Mouse (Mus musculus) liver, embryonic 11.5 days (tissue): Measurements from ENCODE around the gene C2cd3. TPM values are rescaled to one million over a fixed set of nuclear protein-coding genes. Genes with fewer than 3 reads are reported as not detected.

Experiments
- ATAC-seq: fragments of 200-750 bp; cut with Nextera tagmentation; replicated peaks from 2 replicates; pipeline ENCODE4 v1.8.0; 2017; ENCODE audit warnings: moderate number of reproducible peaks, mild to moderate bottlenecking, moderate TSS enrichment, moderate library complexity; ENCODE audit not compliant: low FRiP score
- DNase-seq: peaks from one replicate; pipeline ENCODE4 v3.0.0-alpha.2; 2017; ENCODE audit warnings: low spot score
- H3K27ac ChIP-seq: fragments of 300-500 bp; sonication (generic); 2 replicates; pipeline ENCODE4 v1.5.1; 2014; ENCODE audit warnings: mild to moderate bottlenecking, low read depth, low read length, control low read depth
- H3K27me3 ChIP-seq: fragments of 300-500 bp; sonication (generic); replicated peaks from 2 replicates; pipeline ENCODE4 v1.6.1; 2014; ENCODE audit warnings: low read length, mixed read lengths; ENCODE audit not compliant: control insufficient read depth, insufficient read depth
- H3K36me3 ChIP-seq: fragments of 300-500 bp; sonication (generic); 2 replicates; pipeline ENCODE4 v1.6.1; 2014; ENCODE audit warnings: mild to moderate bottlenecking, low read length, moderate library complexity, mixed read lengths; ENCODE audit not compliant: control insufficient read depth, insufficient read depth
- H3K4me1 ChIP-seq: fragments of 300-500 bp; sonication (generic); replicated peaks from 2 replicates; pipeline ENCODE4 v1.6.1; 2014; ENCODE audit warnings: low read length, mixed read lengths; ENCODE audit not compliant: control insufficient read depth, insufficient read depth
- H3K4me2 ChIP-seq: fragments of 300-500 bp; sonication (generic); 2 replicates; pipeline ENCODE4 v1.6.1; 2014; ENCODE audit warnings: mild to moderate bottlenecking, control low read depth, moderate library complexity
- H3K4me3 ChIP-seq: fragments of 300-500 bp; sonication (generic); 2 replicates; pipeline ENCODE4 v1.5.1; 2014; ENCODE audit warnings: low read depth, low read length, control low read depth
- H3K9ac ChIP-seq: fragments of 300-500 bp; sonication (generic); 2 replicates; pipeline ENCODE4 v1.6.1; 2014; ENCODE audit warnings: low read depth, low read length, control low read depth
- H3K9me3 ChIP-seq: fragments of 300-500 bp; sonication (generic); 2 replicates; pipeline ENCODE4 v1.6.1; 2016; ENCODE audit warnings: low read length, inconsistent platforms, mixed read lengths; ENCODE audit not compliant: control insufficient read depth
- WGBS: fragments of 180-500 bp; shearing (Covaris S2); extraction: QIAGEN DNeasy Blood & Tissue Kit; methylation state at CpG from one replicate; pipeline ENCODE4 v1.1.7; 2014; 5-methylcytosine and 5-hydroxymethylcytosine counted together
- polyA plus RNA-seq: library from polyadenylated mRNA; unstranded; fragments of >200 nt; fragmentation: Nextera tagmentation; extraction: Ambion mirVana; gene quantifications from 2 replicates; pipeline ENCODE4 v1.2.1, GENCODE M21; 2014

The C2cd3 gene
- polyA plus RNA-seq, 1 experiment from 2014 or later, result 25.3 TPM

GRCm38 (mm10) chr7:100461621-100462151 is 89.7 kb downstream of the C2cd3 start:
- no peak for DNase-seq
- H3K9ac ChIP-seq, result no peak overlapping the region
- H3K27ac ChIP-seq, result peak overlapping the region; percentile 87; the same call in 1 of the 2 replicates
- WGBS, result 69% methylated on average over 6 of the region's 6 CpGs
- no peaks in the 10 kb centered on the region for H3K9me3 ChIP-seq
- H3K36me3 ChIP-seq, result peaks cover 8% of the 10 kb centered on the region; the same call in 1 of the 2 replicates
- H3K4me2 ChIP-seq, result no peak overlapping the region
- peaks cover 50% of the 10 kb centered on the region for H3K4me1 ChIP-seq
- H3K27me3 ChIP-seq, result no peaks in the 10 kb centered on the region
- ATAC-seq, result no peak
- H3K4me3 ChIP-seq, result no peak overlapping the region

- Histone ChIP-seq H3K9me3 (no peaks in the 10 kb centered on the region), H3K4me2 (peak overlapping the region; percentile 45), H3K4me1 (peaks cover 55% of the 10 kb centered on the region), H3K4me3 (no peak overlapping the region), H3K36me3 (peaks cover 8% of the 10 kb centered on the region; the same call in 1 of the 2 replicates), H3K27ac (peak overlapping the region; percentile 99), H3K9ac (peak overlapping the region; percentile 37; the same call in 1 of the 2 replicates), H3K27me3 (no peaks in the 10 kb centered on the region)
- DNase-seq (peak; percentile 46), ATAC-seq (peak; percentile 59)
- 36% methylated on average over 9 of the region's 9 CpGs for WGBS
These were observed 91.2 kb downstream of the C2cd3 start for GRCm38 (mm10) chr7:100463194-100463593.

- no peaks in the 10 kb centered on the region for H3K9me3 ChIP-seq
- H3K4me1 ChIP-seq, result peaks cover 57% of the 10 kb centered on the region
- peaks cover 8% of the 10 kb centered on the region; the same call in 1 of the 2 replicates for H3K36me3 ChIP-seq
- H3K27ac ChIP-seq, result peak overlapping the region; percentile 99
- H3K9ac ChIP-seq, result peak overlapping the region; percentile 71
- peak overlapping the region; percentile 75 for H3K4me2 ChIP-seq
- 73% methylated on average over 10 of the region's 10 CpGs for WGBS
- ATAC-seq (no peak), DNase-seq (no peak)
- no peaks in the 10 kb centered on the region for H3K27me3 ChIP-seq
- H3K4me3 ChIP-seq, result no peak overlapping the region
These were observed 91.7 kb downstream of the C2cd3 start for GRCm38 (mm10) chr7:100463757-100464156.

- WGBS, result 92% methylated on average over 7 of the region's 7 CpGs
- H3K4me1 ChIP-seq, result peaks cover 60% of the 10 kb centered on the region
- no peaks in the 10 kb centered on the region for H3K9me3 ChIP-seq
- ATAC-seq (no peak), DNase-seq (no peak)
- peak overlapping the region; percentile 71 for H3K9ac ChIP-seq
- no peaks in the 10 kb centered on the region for H3K27me3 ChIP-seq
- H3K36me3 ChIP-seq, result peaks cover 8% of the 10 kb centered on the region; the same call in 1 of the 2 replicates
- peak overlapping the region; percentile 99 for H3K27ac ChIP-seq
- H3K4me2 ChIP-seq, result peak overlapping the region; percentile 75
- no peak overlapping the region for H3K4me3 ChIP-seq
These were observed 92.2 kb downstream of the C2cd3 start for GRCm38 (mm10) chr7:100464248-100464647.

GRCm38 (mm10) chr7:100465248-100465647 is 93.2 kb downstream of the C2cd3 start:
- DNase-seq (no peak), ATAC-seq (no peak)
- peaks cover 62% of the 10 kb centered on the region for H3K4me1 ChIP-seq
- 62% methylated on average over 4 of the region's 4 CpGs for WGBS
- H3K27ac ChIP-seq, result peak overlapping the region; percentile 99
- H3K27me3 ChIP-seq, result no peaks in the 10 kb centered on the region
- peak overlapping the region; percentile 75 for H3K4me2 ChIP-seq
- peaks cover 2% of the 10 kb centered on the region for H3K36me3 ChIP-seq
- H3K4me3 ChIP-seq, result peak overlapping the region; percentile 45
- peak overlapping the region; percentile 71 for H3K9ac ChIP-seq
- H3K9me3 ChIP-seq, result no peaks in the 10 kb centered on the region

GRCm38 (mm10) chr7:100465656-100466309 is 93.8 kb downstream of the C2cd3 start:
- peak overlapping the region; percentile 71 for H3K9ac ChIP-seq
- DNase-seq (no peak), ATAC-seq (no peak)
- peak overlapping the region; percentile 45 for H3K4me3 ChIP-seq
- H3K4me2 ChIP-seq, result peak overlapping the region; percentile 75
- H3K36me3 ChIP-seq, result peaks cover 2% of the 10 kb centered on the region
- no peaks in the 10 kb centered on the region for H3K27me3 ChIP-seq
- 31% methylated on average over 5 of the region's 5 CpGs for WGBS
- H3K4me1 ChIP-seq, result peaks cover 62% of the 10 kb centered on the region
- peak overlapping the region; percentile 99 for H3K27ac ChIP-seq
- H3K9me3 ChIP-seq, result no peaks in the 10 kb centered on the region

GRCm38 (mm10) chr7:100466781-100467510 is 94.9 kb downstream of the C2cd3 start:
- Histone ChIP-seq H3K36me3 (peaks cover 2% of the 10 kb centered on the region), H3K9ac (peak overlapping the region; percentile 71), H3K4me1 (peaks cover 59% of the 10 kb centered on the region), H3K9me3 (no peaks in the 10 kb centered on the region), H3K4me3 (peak overlapping the region; percentile 45), H3K27ac (peak overlapping the region; percentile 99), H3K27me3 (no peaks in the 10 kb centered on the region), H3K4me2 (peak overlapping the region; percentile 75)
- ATAC-seq (peak; percentile 97), DNase-seq (peak; percentile 73)
- WGBS, result 48% methylated on average over 11 of the region's 11 CpGs

- H3K9ac ChIP-seq, result no peak overlapping the region
- peaks cover 46% of the 10 kb centered on the region for H3K4me1 ChIP-seq
- no peaks in the 10 kb centered on the region for H3K9me3 ChIP-seq
- H3K4me3 ChIP-seq, result no peak overlapping the region
- no peak overlapping the region; the same call in 1 of the 2 replicates for H3K27ac ChIP-seq
- DNase-seq (no peak), ATAC-seq (no peak)
- H3K4me2 ChIP-seq, result no peak overlapping the region
- 82% methylated on average over 6 of the region's 6 CpGs for WGBS
- no peaks in the 10 kb centered on the region for H3K27me3 ChIP-seq
- peaks cover 2% of the 10 kb centered on the region for H3K36me3 ChIP-seq
These were observed 96.7 kb downstream of the C2cd3 start for GRCm38 (mm10) chr7:100468761-100469160.
